Mouse (Mus musculus) liver, embryonic 14.5 days (tissue): ENCODE measurements around the gene Tgfb2.

Experiments used
- CTCF ChIP-seq: IDR thresholded peaks from 2 replicates; pipeline ENCODE4 v1.5.1; 2016; ENCODE audit warnings: antibody characterized with exemption, low read depth, control low read depth
- EP300 ChIP-seq: IDR thresholded peaks from 2 replicates; pipeline ENCODE4 v1.6.1; 2016; ENCODE audit warnings: antibody characterized with exemption, low read depth

GRCm38 (mm10) chr1:186587065-186587804 lies 118.6 kb downstream of the Tgfb2 start:
- TF ChIP-seq CTCF (no peak), EP300 (no peak)
